Mouse (Mus musculus) midbrain, embryonic 12.5 days (tissue): Measurements from ENCODE around the gene Gclm. TPM values are rescaled to one million over a fixed set of nuclear protein-coding genes. Genes with fewer than 3 reads are reported as not detected.

Experiments
- ATAC-seq: fragments of 200-750 bp; cut with Nextera tagmentation; 2 replicates; pipeline ENCODE4 v1.8.0; 2017; ENCODE audit warnings: low read depth, moderate TSS enrichment, moderate library complexity; ENCODE audit not compliant: low FRiP score
- H3K27ac ChIP-seq: fragments of 300-500 bp; sonication (generic); replicated peaks from 2 replicates; pipeline ENCODE4 v1.5.1; 2016; ENCODE audit warnings: mild to moderate bottlenecking
- H3K27me3 ChIP-seq: fragments of 300-500 bp; sonication (generic); 2 replicates; pipeline ENCODE4 v1.6.1; 2016; ENCODE audit warnings: mild to moderate bottlenecking
- H3K36me3 ChIP-seq: fragments of 300-500 bp; sonication (generic); 2 replicates; pipeline ENCODE4 v1.6.1; 2016
- H3K4me1 ChIP-seq: fragments of 300-500 bp; sonication (generic); 2 replicates; pipeline ENCODE4 v1.6.1; 2016
- H3K4me2 ChIP-seq: fragments of 300-500 bp; sonication (generic); replicated peaks from 2 replicates; pipeline ENCODE4 v1.6.1; 2016; ENCODE audit warnings: mild to moderate bottlenecking, moderate library complexity
- H3K4me3 ChIP-seq: fragments of 300-500 bp; sonication (generic); 2 replicates; pipeline ENCODE4 v1.5.1; 2016; ENCODE audit warnings: mild to moderate bottlenecking
- H3K9ac ChIP-seq: fragments of 300-500 bp; sonication (generic); replicated peaks from 2 replicates; pipeline ENCODE4 v1.6.1; 2016; ENCODE audit warnings: mild to moderate bottlenecking, moderate library complexity
- H3K9me3 ChIP-seq: fragments of 300-500 bp; sonication (generic); 2 replicates; pipeline ENCODE4 v1.6.1; 2016; ENCODE audit warnings: mild to moderate bottlenecking
- WGBS: fragments of 180-500 bp; shearing (Covaris S2); methylation state at CpG from one replicate; pipeline ENCODE4 v1.1.7; 2016; 5-methylcytosine and 5-hydroxymethylcytosine counted together
- polyA plus RNA-seq: library from polyadenylated mRNA; unstranded; fragments of >200 nt; fragmentation: Nextera tagmentation; extraction: Ambion mirVana; gene quantifications from 2 replicates; pipeline ENCODE4 v1.2.1, GENCODE M21; 2016

Gclm gene
- polyA plus RNA-seq, 1 experiment from 2014 or later: 58.3 TPM

DNA sequence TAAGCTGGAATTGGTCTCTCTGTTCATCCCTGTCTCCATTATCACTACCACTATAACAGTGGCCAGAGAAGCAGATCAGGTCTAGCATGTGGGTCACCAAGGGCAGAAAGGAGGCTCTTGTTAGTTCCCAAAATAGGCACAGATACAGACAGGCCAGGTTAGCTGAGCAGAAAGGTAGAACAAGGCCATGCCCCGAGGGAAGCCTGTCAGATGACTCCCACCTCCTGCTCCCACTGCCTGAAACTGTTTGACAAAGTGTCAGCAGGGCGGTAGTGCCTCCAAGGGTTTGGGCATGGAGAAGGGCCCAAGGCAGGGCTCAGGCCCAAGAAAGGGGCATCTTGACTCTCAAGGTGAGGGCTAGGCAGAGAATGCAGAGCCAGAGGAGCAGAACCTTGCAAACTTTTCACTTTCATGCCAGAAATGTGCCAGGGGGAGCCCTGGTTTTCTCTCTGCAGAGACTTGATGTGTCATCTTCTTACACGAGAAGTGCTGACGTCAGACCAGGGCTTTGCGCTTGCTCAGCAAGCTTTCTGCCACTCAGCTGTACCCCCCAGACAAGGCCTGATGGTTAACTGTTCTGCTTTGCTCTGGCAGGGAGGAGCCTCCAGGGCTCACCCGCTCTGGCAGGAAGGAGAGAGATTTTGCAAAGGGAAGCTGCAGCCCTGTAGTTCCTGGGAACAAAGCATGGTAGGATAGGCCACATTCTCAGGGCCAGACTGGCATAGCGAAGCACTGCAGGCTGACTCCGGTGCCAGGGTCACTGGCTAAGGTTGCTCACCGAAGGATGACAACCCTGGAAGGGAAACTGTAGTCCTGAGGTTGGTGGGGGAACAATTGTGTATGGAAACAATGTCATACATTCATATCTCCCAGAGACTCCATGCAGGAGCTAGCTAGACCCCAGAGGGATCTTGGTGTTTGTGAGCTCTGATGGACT is 55.9 kb downstream of the Gclm start:
- peaks cover 14% of the 10 kb centered on the region for H3K4me1 ChIP-seq
- H3K4me2 ChIP-seq: no peak overlapping the region
- WGBS: 75% methylated on average over 9 of the region's 9 CpGs
- no peak overlapping the region for H3K4me3 ChIP-seq
- no peak overlapping the region for H3K27ac ChIP-seq
- H3K9ac ChIP-seq: no peak overlapping the region
- no peak for ATAC-seq
- peaks cover 4% of the 10 kb centered on the region; the same call in 1 of the 2 replicates for H3K27me3 ChIP-seq
- no peaks in the 10 kb centered on the region for H3K36me3 ChIP-seq
- no peaks in the 10 kb centered on the region for H3K9me3 ChIP-seq

DNA sequence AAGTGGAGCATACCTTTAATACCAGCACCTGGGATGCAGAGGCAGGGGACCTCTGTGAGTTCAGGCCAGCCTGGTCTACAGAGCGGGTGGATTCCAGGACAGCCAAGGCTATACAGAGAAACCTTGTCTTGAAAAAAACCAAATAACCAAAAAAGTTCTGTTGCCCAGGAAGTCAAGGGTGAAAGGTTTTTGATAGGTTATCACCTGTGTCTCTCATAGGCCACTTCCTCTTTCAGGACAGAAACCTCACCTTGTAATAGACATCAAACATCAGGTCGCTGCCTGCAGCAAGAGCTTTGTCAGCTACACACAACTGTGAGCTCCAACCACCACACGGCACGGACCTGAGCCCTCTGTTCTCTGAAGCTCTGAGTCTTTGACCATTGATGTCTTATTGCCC is 59.2 kb downstream of the Gclm start:
- no peak overlapping the region for H3K9ac ChIP-seq
- no peak for ATAC-seq
- 86% methylated on average over 4 of the region's 4 CpGs for WGBS
- no peaks in the 10 kb centered on the region for H3K36me3 ChIP-seq
- no peak overlapping the region for H3K4me3 ChIP-seq
- H3K27me3 ChIP-seq: peaks cover 8% of the 10 kb centered on the region; the same call in 1 of the 2 replicates
- no peak overlapping the region for H3K27ac ChIP-seq
- no peak overlapping the region for H3K4me2 ChIP-seq
- H3K9me3 ChIP-seq: no peaks in the 10 kb centered on the region
- H3K4me1 ChIP-seq: no peaks in the 10 kb centered on the region

DNA sequence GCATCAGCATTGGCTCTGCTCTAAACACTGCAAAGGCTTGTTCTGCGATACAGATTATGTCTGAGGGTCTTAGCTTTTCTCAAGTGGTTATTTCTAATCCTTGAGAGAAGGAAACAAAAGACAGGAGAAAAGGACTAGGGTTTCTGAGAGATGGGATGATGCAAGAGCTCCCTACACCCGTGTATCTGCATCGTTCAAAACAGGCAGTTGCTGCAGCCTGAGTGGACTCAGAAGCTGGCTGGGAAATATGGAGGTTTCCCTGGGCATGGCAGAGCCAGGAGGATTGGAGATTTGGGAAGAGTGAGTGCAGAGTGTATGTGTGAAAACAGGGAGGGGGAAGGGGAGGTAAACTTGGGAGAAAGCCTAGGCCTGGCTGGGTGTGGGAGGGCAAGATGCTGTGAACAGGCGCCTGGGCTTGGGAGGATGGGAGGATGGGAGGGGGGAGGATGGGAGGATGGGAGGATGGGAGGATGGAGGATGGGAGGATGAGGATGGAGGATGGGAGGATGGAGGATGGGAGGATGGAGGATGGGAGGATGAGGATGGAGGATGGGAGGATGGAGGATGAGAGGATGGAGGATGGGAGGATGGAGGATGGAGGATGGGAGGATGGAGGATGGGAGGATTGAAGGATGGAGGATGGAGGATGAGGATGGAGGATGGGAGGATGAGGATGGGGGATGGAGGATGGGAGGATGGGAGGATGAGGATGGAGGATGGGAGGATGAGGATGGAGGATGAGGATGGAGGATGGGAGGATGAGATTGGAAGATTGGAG is 62.7 kb downstream of the Gclm start:
- Histone ChIP-seq H3K4me3 (no peak overlapping the region), H3K27ac (no peak overlapping the region), H3K9me3 (no peaks in the 10 kb centered on the region), H3K36me3 (no peaks in the 10 kb centered on the region), H3K4me1 (no peaks in the 10 kb centered on the region), H3K9ac (no peak overlapping the region; the same call in 1 of the 2 replicates), H3K27me3 (peaks cover 4% of the 10 kb centered on the region; the same call in 1 of the 2 replicates), H3K4me2 (no peak overlapping the region)
- 44% methylated on average over 4 of the region's 4 CpGs for WGBS
- no peak for ATAC-seq

DNA sequence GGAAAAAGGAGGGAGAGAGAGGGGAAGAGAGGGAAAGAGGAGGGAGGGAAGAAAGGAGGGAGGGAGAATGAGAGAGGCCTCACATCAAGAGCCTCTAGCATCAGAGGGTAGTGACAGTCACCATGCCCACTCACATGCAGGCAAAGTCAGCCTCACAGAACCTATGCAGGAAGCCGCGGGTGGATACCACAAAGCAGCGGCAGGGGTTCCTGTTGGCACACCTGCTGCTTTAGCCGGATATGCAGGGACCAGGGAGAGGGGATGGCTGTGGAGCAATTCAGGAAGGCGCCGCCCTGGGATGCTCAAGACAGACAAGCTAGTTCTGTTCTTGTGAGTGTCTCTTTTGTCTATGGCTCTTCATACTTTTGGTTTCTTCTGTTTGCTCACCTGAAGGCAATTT is 63.6 kb downstream of the Gclm start:
- no peaks in the 10 kb centered on the region for H3K9me3 ChIP-seq

DNA sequence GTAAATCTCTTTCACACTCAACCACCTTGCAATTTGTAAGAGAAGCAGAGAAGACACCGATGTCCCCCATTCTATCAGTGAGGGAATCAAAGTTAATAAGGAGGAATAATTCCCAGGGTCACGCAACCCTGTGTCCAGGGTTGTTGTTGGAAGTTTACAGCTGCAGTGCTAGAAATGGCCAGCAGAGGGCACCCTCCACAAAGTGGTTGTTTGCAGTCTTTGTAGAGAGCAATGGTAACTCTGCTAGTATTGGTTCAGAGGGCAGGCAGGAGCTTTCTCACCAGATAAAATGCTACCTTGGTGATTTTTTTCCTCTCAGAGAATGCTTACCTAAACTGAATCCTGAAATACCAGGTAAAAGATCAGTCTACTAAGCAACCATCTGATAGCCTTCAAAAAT is 66.7 kb downstream of the Gclm start:
- Histone ChIP-seq H3K9me3 (no peaks in the 10 kb centered on the region), H3K36me3 (no peaks in the 10 kb centered on the region), H3K27ac (no peak overlapping the region), H3K4me3 (no peak overlapping the region), H3K4me1 (peaks cover 13% of the 10 kb centered on the region), H3K9ac (no peak overlapping the region), H3K27me3 (peaks cover 4% of the 10 kb centered on the region; the same call in 1 of the 2 replicates), H3K4me2 (no peak overlapping the region)
- WGBS: 18% methylated on average over 2 of the region's 2 CpGs
- peak; percentile 13; the same call in 1 of the 2 replicates for ATAC-seq

More for the DNA sequence above, 63.6 kb downstream of the Gclm start:
- ATAC-seq: no peak
- Histone ChIP-seq H3K36me3 (no peaks in the 10 kb centered on the region), H3K4me1 (peaks cover 3% of the 10 kb centered on the region; the same call in 1 of the 2 replicates), H3K27ac (no peak overlapping the region), H3K4me2 (no peak overlapping the region), H3K9ac (no peak overlapping the region), H3K27me3 (peaks cover 4% of the 10 kb centered on the region; the same call in 1 of the 2 replicates), H3K4me3 (no peak overlapping the region)
- 37% methylated on average over 6 of the region's 6 CpGs for WGBS

DNA sequence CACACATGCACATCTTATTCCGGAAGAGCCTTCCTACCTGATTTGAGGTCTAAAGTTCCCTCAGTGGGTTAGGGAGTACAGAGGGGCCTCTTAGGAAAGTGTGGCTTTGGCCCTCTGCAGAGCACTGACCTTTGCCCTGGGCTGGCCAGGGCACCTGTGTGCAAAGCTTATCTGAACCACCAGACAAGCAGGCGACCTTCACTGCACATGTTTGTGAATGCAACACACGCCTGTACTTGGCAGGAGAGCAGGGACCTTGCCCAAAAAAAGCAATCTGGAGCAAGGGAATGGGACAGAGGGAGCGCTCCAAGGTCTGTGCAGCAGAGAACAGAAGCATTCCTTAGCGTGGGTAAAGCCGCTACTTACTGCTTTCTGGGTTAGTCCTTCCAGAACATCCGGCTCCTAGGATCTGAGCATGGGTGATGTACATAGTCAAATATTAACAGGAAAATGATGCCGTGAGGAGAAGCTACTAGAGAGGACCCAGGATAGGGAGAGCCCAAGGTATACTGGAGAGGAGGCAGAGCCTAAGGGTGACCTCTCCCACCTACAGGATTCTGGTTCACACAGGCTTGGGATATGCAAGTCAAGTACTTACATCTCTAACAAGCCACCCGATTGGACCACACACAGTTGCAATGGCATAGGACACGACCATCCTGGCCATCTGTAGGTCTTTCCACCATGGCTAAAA is 67.7 kb downstream of the Gclm start:
- H3K4me3 ChIP-seq: no peak overlapping the region
- no peaks in the 10 kb centered on the region for H3K36me3 ChIP-seq
- H3K9me3 ChIP-seq: no peaks in the 10 kb centered on the region
- H3K27ac ChIP-seq: no peak overlapping the region
- no peak overlapping the region for H3K4me2 ChIP-seq
- ATAC-seq: no peak
- WGBS: 83% methylated on average over 10 of the region's 10 CpGs
- H3K4me1 ChIP-seq: peaks cover 13% of the 10 kb centered on the region
- peaks cover 4% of the 10 kb centered on the region; the same call in 1 of the 2 replicates for H3K27me3 ChIP-seq
- no peak overlapping the region for H3K9ac ChIP-seq

DNA sequence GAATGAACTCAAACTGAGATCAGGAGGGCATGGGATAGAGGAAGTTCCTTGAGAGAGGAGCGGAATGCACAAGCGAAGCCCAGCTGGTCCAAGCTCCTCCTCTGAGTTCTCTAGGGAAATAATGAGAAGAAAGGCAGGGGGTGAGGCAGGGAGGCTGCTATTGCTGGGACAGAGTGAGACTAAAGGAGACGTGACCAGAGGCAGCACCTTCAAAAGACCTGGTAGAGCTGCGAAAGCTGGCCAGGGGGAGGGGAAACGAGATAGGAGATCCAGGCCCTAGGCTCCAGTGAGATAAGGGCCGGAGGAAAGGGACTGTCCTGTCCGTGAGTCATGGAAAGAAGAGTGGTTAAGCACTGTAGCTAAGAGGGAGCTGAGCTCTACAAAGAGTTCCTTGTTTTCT is 68.6 kb downstream of the Gclm start:
- H3K4me2 ChIP-seq: no peak overlapping the region
- ATAC-seq: no peak
- H3K27ac ChIP-seq: no peak overlapping the region
- 44% methylated on average over 7 of the region's 7 CpGs for WGBS
- H3K9ac ChIP-seq: no peak overlapping the region
- no peaks in the 10 kb centered on the region for H3K36me3 ChIP-seq
- H3K4me1 ChIP-seq: peaks cover 13% of the 10 kb centered on the region
- H3K9me3 ChIP-seq: no peaks in the 10 kb centered on the region
- peaks cover 2% of the 10 kb centered on the region; the same call in 1 of the 2 replicates for H3K27me3 ChIP-seq
- no peak overlapping the region for H3K4me3 ChIP-seq

DNA sequence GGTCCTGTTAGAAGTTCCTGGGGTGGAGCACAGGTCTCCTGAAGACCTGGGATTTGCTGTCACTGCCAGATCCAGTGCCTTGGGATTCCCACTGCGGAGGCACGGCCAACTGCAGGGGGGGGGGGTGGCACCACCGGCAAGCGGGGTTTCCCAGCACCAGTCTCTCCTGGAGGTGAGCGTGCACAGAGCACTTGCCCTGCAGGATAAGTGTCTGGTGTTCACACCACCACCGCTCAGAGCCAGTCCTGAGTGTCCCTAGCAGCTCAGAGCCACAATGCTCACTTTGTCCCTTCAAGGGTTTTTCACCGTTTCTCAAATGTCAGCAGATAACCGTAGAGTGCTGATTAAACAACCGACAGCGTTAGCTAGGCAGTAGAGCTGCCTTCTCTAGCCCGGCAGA is 71.3 kb downstream of the Gclm start:
- ATAC-seq: no peak; the same call in 1 of the 2 replicates
- Histone ChIP-seq H3K27me3 (no peaks in the 10 kb centered on the region), H3K4me1 (peaks cover 13% of the 10 kb centered on the region), H3K4me3 (no peak overlapping the region), H3K4me2 (peak overlapping the region; percentile 35), H3K9me3 (no peaks in the 10 kb centered on the region), H3K27ac (no peak overlapping the region), H3K9ac (no peak overlapping the region), H3K36me3 (no peaks in the 10 kb centered on the region)
- 22% methylated on average over 11 of the region's 11 CpGs for WGBS

DNA sequence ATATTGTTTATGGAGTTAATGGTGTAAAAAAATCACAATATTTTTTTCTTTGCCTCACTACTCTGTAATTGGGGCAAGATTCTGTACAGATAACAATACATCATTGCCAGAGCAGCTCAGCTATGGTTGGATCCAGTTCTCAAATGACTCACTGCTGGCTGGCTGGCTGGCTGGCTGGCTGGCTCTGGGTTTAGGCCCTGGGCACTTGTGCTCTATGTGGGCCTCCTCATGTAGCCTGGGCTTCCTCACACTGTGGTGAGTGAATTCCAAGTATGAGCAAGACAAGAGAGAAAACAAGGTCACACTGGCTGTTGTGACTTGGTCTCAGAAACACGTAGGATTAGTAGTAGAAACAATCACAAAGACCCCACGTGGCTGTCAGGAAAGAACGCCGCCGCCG is 72.0 kb downstream of the Gclm start:
- Histone ChIP-seq H3K36me3 (no peaks in the 10 kb centered on the region), H3K4me1 (peaks cover 13% of the 10 kb centered on the region), H3K4me2 (no peak overlapping the region), H3K27ac (no peak overlapping the region), H3K4me3 (no peak overlapping the region), H3K9me3 (no peaks in the 10 kb centered on the region), H3K9ac (no peak overlapping the region), H3K27me3 (no peaks in the 10 kb centered on the region)
- 80% methylated on average over 6 of the region's 6 CpGs for WGBS
- no peak for ATAC-seq
